In the genomic region with DNA sequence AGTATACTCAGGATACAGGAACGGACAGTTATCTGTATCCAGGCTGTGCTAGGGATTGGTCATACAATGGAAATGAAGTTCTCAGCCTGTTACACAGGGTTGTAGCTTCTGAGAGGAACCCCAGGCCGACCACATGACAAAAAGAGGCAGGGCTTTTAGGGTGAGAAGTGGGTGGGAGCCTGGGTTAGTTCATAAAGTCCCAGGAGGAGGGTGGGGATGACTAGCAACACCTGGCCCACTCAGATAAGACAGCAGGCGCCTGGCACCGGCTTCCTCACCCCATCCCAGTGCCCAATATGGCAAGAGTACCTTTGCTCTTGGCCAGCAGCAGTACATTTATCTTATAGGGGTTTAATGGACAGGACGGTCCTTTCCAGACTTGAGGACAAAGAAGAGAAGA, we compare ENCODE assay signal across 12 mouse cellular contexts. TPM values are rescaled to one million over a fixed set of nuclear protein-coding genes. Genes with fewer than 3 reads are reported as not detected.
A peak's percentile ranks its signal among the peaks of the same experiment; 100 is the strongest.
DNase-seq lines count a peak whose midpoint lies in the region; ATAC-seq and TF ChIP-seq lines count a peak whose summit lies in the region.
"Had no signal": no experiment of that assay in that cellular context is flagged by ENCODE, and none has a peak within 500 bp of the region (broad histone marks: within the 10 kb centered on the region; RNA-seq: fewer than 3 reads in every experiment).

No protein-coding gene starts in this region.

- H3K27ac ChIP-seq in layer of hippocampus, adult 2 months = peak overlapping the region; percentile 43; the same call in 1 of the 2 replicates
- H3K27ac ChIP-seq in bone marrow, adult 2 months (ENCODE audit: control insufficient read depth, insufficient read depth, low read depth, low read length, poor library complexity) = peak overlapping the region; percentile 90
- peak overlapping the region; percentile 99 for H3K27ac ChIP-seq in liver, embryonic 13.5 days
- H3K27ac ChIP-seq in thymus, adult 2 months (ENCODE audit: control insufficient read depth, insufficient read depth, low read length) = peak overlapping the region; percentile 60
- no peak overlapping the region for H3K27ac ChIP-seq in midbrain, embryonic 15.5 days
- H3K27ac ChIP-seq in limb, embryonic 10.5 days = no peak overlapping the region
- H3K27ac ChIP-seq: hindbrain, embryonic 15.5 days; limb, embryonic 15.5 days had no signal

- peaks cover 4% of the 10 kb centered on the region; the same call in 1 of the 2 replicates for H3K4me1 ChIP-seq in bone marrow, adult 2 months (ENCODE audit: control insufficient read depth, insufficient read depth, low read length)
- H3K4me1 ChIP-seq in liver, embryonic 13.5 days (replicated peaks) = peaks cover 91% of the 10 kb centered on the region
- H3K4me1 ChIP-seq in thymus, adult 2 months (replicated peaks; ENCODE audit: control insufficient read depth, insufficient read depth, low read length) = peaks cover 47% of the 10 kb centered on the region
- peaks cover 8% of the 10 kb centered on the region for H3K4me1 ChIP-seq in midbrain, embryonic 15.5 days
- H3K4me1 ChIP-seq in limb, embryonic 10.5 days = peaks cover 20% of the 10 kb centered on the region

- H3K4me2 ChIP-seq in liver, embryonic 13.5 days = peak overlapping the region; percentile 85
- no peak overlapping the region for H3K4me2 ChIP-seq in midbrain, embryonic 15.5 days
- H3K4me2 ChIP-seq: hindbrain, embryonic 15.5 days; limb, embryonic 15.5 days had no signal

- TF ChIP-seq POLR2A in bone marrow, adult 2 months (IDR thresholded peaks at IDR 0.05; ENCODE audit: borderline replicate concordance, control insufficient read depth, low read depth, low read length) = no peak
- no peak for TF ChIP-seq POLR2A in thymus, adult 2 months (IDR thresholded peaks at IDR 0.05; ENCODE audit: control insufficient read depth, extremely low read depth, insufficient read depth, low read length, poor library complexity)

- H3K36me3 ChIP-seq in liver, embryonic 13.5 days = peaks cover 72% of the 10 kb centered on the region
- H3K36me3 ChIP-seq in thymus, adult 2 months (ENCODE audit: control insufficient read depth, insufficient read depth, low read length) = peaks cover 8% of the 10 kb centered on the region; the same call in 1 of the 2 replicates
- H3K36me3 ChIP-seq in midbrain, embryonic 15.5 days (replicated peaks) = no peaks in the 10 kb centered on the region
- H3K36me3 ChIP-seq in limb, embryonic 10.5 days = peaks cover 84% of the 10 kb centered on the region

- H3K4me3 ChIP-seq in layer of hippocampus, adult 2 months = no peak overlapping the region
- H3K4me3 ChIP-seq in bone marrow, adult 2 months (replicated peaks; ENCODE audit: control insufficient read depth, low read depth, low read length) = peak overlapping the region; percentile 38
- peak overlapping the region; percentile 76 for H3K4me3 ChIP-seq in liver, embryonic 13.5 days (replicated peaks)
- H3K4me3 ChIP-seq in thymus, adult 2 months (ENCODE audit: control insufficient read depth, insufficient read depth, low read length) = no peak overlapping the region
- no peak overlapping the region for H3K4me3 ChIP-seq in midbrain, embryonic 15.5 days
- no peak overlapping the region for H3K4me3 ChIP-seq in limb, embryonic 10.5 days
- H3K4me3 ChIP-seq: hindbrain, embryonic 15.5 days; limb, embryonic 15.5 days had no signal

- WGBS in bone marrow, adult 2 months = 66% methylated on average over 5 of the region's 5 CpGs
- 19% methylated on average over 5 of the region's 5 CpGs for WGBS in liver, embryonic 13.5 days (ENCODE audit: insufficient replicate concordance)
- WGBS in thymus, adult 2 months = 38% methylated on average over 5 of the region's 5 CpGs
- 92% methylated on average over 5 of the region's 5 CpGs for WGBS in midbrain, embryonic 15.5 days
- 90% methylated on average over 5 of the region's 5 CpGs for WGBS in limb, embryonic 10.5 days

- no peaks in the 10 kb centered on the region for H3K9me3 ChIP-seq in liver, embryonic 13.5 days (replicated peaks)
- H3K9me3 ChIP-seq in midbrain, embryonic 15.5 days = no peaks in the 10 kb centered on the region
- H3K9me3 ChIP-seq in limb, embryonic 10.5 days (replicated peaks) = no peaks in the 10 kb centered on the region
- H3K9me3 ChIP-seq: hindbrain, embryonic 15.5 days; limb, embryonic 15.5 days had no signal

- peak overlapping the region; percentile 86 for H3K9ac ChIP-seq in liver, embryonic 13.5 days
- H3K9ac ChIP-seq in midbrain, embryonic 15.5 days = no peak overlapping the region
- H3K9ac ChIP-seq: hindbrain, embryonic 15.5 days; limb, embryonic 15.5 days had no signal

- no peak for DNase-seq in layer of hippocampus, adult 2 months (ENCODE audit: low spot score in 2 of 2)
- no peak for DNase-seq in layer of hippocampus, postnatal 25 days (ENCODE audit: extremely low spot score in 1 of 2, low spot score in 1 of 2)
- DNase-seq in liver, embryonic 13.5 days = peak; percentile 86
- DNase-seq in thymus, adult 2 months = peak; percentile 33
- DNase-seq in embryo, embryonic 10 days (ENCODE audit: low spot score) = no peak
- DNase-seq in limb, embryonic 10.5 days (ENCODE audit: low spot score) = no peak
- DNase-seq: cerebellum, postnatal 14 days; heart, adult 18-20 months had no signal

- no peaks in the 10 kb centered on the region for H3K27me3 ChIP-seq in liver, embryonic 13.5 days
- H3K27me3 ChIP-seq in thymus, adult 2 months (ENCODE audit: control insufficient read depth, insufficient read depth, low read length) = no peaks in the 10 kb centered on the region
- H3K27me3 ChIP-seq in midbrain, embryonic 15.5 days (replicated peaks) = no peaks in the 10 kb centered on the region
- no peaks in the 10 kb centered on the region for H3K27me3 ChIP-seq in limb, embryonic 10.5 days (ENCODE audit: low read depth, poor library complexity, severe bottlenecking)
- H3K27me3 ChIP-seq: hindbrain, embryonic 15.5 days; limb, embryonic 15.5 days had no signal

- ATAC-seq in liver, embryonic 13.5 days (ENCODE audit: low read depth) = peak; percentile 89
- ATAC-seq in midbrain, embryonic 15.5 days (replicated peaks) = no peak

- TF ChIP-seq CTCF in layer of hippocampus, adult 2 months (conservative IDR thresholded peaks at IDR 0.05) = no peak
- no peak for TF ChIP-seq CTCF in bone marrow, adult 2 months (IDR thresholded peaks at IDR 0.05; ENCODE audit: control insufficient read depth, insufficient read depth, low read length)
- no peak for TF ChIP-seq CTCF in thymus, adult 2 months (IDR thresholded peaks at IDR 0.05; ENCODE audit: borderline replicate concordance, control insufficient read depth, extremely low read depth, insufficient read depth, low read length, poor library complexity)

RNA-seq across cellular contexts. Expression of gene Fam53b, which starts 41.2 kb away (rescaled TPM):
- total RNA-seq in layer of hippocampus, adult 2 months (2021) = 10 to 100 TPM; 42.3 to 54.8 TPM
- total RNA-seq in layer of hippocampus, postnatal 25 days (2021) = 10 to 100 TPM; 34.6 to 40.9 TPM
- polyA plus RNA-seq in bone marrow, adult 2 months (2011; ENCODE audit: insufficient read depth, insufficient read length, low replicate concordance, missing spikeins) = 43.2 and 51.4 TPM in 2 replicates
- 19.1 and 21.4 TPM in 2 replicates for polyA plus RNA-seq in liver, embryonic 13.5 days (2015; fragmentation: Nextera tagmentation; extraction: Ambion mirVana)
- 104 and 122 TPM in 2 replicates for polyA plus RNA-seq in thymus, adult 2 months (2012; rRNA removed)
- 15.4 and 15.7 TPM in 2 replicates for polyA plus RNA-seq in midbrain, embryonic 15.5 days (2015; fragmentation: Nextera tagmentation; extraction: Ambion mirVana)
- 32.7 and 39.1 TPM in 2 replicates for polyA plus RNA-seq in limb, embryonic 10.5 days (2016; fragmentation: Nextera tagmentation; extraction: Ambion mirVana)

Comparison
In these comparisons a context has a peak if more than half of its experiments do, and no peak if none do; other contexts are left out.
1. DNase-seq: peak in liver, embryonic 13.5 days (single experiment) and thymus, adult 2 months (single experiment); none in layer of hippocampus, adult 2 months (0 of 2), layer of hippocampus, postnatal 25 days (0 of 2), embryo, embryonic 10 days (single experiment) and limb, embryonic 10.5 days (single experiment).
2. H3K27ac ChIP-seq: peak in layer of hippocampus, adult 2 months (single experiment), bone marrow, adult 2 months (single experiment), liver, embryonic 13.5 days (single experiment) and thymus, adult 2 months (single experiment); none in midbrain, embryonic 15.5 days (single experiment) and limb, embryonic 10.5 days (single experiment).
3. H3K4me3 ChIP-seq: peak in bone marrow, adult 2 months (single experiment) and liver, embryonic 13.5 days (single experiment); none in layer of hippocampus, adult 2 months (single experiment), thymus, adult 2 months (single experiment), midbrain, embryonic 15.5 days (single experiment) and limb, embryonic 10.5 days (single experiment).